Mouse (Mus musculus) thymus, postnatal 4 days (tissue): ENCODE data around the gene Igsf11.

ENCODE experiments used
- DNase-seq: peaks from one replicate; pipeline ENCODE4 v3.0.0; 2021

The Igsf11 gene

DNA sequence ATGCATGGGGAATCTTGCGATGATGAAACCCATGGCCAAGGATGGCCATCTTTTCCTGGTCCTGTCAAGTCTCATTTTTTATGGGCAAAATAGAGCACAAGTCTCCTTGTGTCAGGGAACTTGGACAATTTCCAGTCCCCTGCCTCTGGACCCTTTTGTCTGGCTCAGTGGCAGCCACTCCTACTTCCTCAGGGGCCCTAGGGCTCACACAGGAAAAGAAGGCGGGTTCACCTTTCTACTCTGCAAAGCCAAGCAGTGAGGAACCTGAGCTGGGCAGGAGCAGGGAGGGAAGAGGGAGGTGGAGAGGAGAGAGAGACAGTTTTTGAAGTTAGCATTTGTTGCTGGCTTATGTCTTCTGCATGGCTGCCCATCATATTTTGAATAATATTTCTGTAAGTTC lies 93.9 kb downstream of the Igsf11 start:
- DNase-seq, result no peak

DNA sequence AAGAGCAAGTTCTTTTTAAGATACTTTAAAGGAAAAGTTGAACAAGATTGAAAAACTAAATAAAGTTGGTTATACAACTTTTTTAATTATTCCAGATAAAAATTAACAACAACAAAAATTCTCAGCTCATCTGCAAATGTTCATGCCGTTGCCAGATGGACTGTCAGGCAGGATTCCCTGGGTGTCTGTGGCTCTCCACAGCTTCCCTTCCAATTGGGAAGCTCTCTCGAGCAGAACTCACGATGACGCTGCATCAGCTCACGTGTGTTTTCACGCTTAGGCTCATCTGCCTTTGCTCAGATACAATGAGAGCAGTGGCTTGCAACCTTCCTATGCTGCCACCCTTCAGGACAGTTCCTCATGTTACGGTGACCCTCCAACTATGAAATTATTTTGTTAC lies 101.2 kb downstream of the Igsf11 start:
- DNase-seq, result no peak

DNA sequence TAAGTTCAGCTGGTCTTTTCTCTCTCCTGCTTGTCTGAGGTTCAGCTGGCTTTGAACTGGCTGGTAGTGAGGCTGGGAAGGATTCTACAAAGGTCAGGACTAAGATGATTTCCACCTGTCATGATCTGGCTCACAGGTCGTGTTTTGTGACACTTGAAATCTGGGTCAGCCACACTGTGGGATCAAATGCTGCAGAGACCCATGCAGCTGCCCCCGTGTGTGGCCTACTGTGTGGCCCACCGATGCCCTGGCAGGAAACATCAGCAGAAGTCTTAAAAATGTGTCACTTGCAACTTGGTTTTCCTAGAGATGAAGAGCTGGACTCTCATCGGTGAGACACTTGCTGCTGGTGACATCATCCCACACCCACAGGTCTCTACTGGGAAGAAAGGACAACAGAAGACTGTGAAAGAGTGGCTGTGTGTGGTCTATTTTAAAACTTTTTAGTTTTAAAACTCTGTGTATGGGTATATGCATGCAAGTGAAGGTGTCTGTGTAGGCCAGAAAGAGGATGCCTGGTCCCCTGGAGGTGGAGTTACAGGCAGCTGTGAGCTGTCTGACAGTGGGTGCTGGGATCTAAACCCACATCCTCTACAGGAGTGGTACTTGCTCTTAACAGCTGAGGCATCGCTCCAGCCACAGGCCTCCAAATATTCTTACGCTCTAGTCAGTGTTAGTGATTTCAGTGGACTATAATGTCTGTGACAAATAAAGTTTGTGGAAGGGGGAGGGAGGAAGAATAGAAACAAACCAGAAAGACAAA lies 106.2 kb downstream of the Igsf11 start:
- DNase-seq, result no peak

DNA sequence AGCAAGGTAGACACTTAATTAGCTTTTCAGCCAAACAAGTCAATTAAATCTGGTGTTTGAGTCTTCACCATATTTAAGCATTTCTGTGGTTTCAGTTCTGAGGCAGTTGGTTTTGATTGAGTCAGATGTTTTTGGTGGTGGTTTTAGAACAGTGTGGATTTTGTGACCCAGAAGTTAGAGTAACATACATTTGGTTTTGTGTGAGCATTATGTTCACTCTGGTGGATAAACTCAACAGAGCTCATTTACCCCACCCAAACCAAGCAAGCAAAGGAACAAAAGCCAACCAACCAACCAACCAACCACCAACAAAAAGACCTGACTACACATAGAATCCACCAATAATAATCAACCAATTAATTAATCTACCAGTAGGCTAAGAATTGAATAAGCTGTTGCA lies 106.8 kb downstream of the Igsf11 start:
- no peak for DNase-seq

DNA sequence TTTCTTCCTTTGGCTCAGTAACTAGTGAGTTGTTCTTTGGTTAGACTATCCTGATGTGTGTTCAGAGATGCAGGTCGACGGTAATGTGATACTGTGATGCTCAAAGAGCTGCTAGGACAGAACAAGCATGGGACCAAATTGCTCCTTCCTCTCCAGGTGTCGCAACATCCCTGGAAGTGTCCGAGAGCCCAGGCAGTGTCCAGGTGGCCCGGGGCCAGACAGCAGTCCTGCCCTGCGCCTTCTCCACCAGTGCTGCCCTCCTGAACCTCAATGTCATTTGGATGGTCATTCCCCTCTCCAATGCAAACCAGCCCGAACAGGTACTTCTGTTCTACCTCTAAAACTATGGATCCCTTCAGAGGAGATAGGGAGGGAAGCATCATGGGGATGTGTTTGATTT lies 114.5 kb downstream of the Igsf11 start:
- DNase-seq, result no peak

DNA sequence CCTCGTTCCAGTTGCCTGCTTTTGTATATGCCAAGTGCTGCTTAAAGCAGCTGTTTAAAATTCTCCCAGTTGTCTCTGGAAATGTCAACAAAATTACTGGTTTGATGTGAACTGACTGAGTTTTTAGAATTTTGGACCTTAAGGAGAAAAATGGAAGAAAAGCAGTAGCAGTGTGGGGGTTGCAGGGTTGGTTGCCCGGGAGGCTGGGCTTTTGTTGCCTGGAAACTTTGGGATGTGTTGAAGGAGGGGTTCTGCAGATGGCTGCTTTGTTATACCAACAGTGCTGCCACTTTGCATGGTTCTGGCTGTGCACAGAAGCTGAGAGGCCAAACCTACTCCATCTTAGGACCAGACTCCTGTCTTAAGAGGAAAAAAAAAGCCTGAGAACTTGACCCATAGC lies 127.0 kb downstream of the Igsf11 start:
- no peak for DNase-seq

DNA sequence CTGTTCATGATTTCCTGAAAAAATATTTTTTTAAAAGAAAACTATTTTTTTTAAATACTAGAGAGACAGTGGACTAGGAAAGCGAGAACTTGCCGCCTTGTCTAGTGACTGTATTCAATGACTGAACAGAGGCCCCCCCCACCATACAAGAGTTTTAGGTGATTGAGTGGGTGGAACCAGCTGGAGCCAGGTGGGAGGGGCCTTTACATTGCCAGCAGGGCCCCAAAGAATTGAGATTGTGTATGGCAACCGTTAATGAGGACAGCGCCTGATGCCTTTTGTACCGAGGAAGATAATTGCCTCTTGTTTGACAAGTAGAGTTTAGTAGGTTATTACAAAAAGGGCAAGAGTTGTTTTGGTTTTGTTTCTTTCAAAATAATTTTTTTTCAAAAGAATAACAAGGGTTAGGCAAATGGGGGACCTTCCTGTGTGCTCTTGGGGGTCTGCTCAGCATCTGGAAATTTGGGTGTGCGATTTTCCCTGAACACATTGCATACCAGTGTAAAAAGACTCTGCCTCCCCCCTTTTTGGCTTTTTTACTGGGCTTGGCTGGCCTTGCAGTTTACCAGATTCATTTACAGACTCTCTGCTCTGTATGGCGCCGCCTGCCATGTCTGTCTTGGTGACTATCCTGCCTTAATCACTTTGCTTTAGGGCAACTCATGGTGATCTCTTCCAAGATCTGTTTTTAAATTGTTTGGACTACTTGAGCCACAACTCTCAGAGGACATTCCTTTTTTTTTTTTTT lies 133.7 kb downstream of the Igsf11 start:
- DNase-seq, result no peak

DNA sequence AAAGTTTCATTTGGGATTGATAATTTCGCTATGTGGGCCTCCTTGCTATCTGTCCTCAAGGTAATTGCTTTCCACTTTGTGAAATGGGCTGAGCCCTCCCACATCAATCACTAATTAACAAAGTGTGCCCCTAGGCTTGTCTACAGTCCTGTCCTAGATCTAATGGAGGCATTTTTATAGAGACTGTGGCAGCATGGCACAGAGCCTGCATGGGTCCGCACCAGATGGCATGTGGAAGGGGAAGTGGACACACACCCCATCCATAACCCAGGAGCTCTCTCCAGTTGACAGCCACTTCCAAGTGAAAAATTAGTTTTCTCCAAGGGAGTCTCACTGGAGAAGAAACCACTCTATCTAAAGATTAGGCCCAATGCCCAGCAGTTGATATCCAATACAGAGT lies 138.9 kb downstream of the Igsf11 start:
- DNase-seq, result no peak

DNA sequence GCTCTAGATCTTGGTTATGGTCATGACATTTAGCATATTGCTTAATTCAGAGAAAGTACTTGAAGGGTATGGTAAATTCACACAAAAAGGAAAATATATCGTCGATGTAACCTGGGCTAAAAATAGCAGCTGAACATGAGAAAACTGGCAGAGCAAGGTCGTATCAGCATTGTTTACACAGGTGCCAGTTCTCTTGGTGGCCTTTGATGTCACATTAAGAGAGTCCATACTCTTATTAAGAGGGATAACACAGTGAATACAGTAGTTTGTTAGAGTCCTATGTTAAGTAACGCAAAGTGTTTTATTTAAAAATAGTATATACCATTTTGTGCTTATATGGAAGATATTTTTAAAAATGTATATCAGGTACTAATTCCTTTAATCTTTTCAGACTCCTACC lies 144.8 kb downstream of the Igsf11 start:
- DNase-seq, result no peak

DNA sequence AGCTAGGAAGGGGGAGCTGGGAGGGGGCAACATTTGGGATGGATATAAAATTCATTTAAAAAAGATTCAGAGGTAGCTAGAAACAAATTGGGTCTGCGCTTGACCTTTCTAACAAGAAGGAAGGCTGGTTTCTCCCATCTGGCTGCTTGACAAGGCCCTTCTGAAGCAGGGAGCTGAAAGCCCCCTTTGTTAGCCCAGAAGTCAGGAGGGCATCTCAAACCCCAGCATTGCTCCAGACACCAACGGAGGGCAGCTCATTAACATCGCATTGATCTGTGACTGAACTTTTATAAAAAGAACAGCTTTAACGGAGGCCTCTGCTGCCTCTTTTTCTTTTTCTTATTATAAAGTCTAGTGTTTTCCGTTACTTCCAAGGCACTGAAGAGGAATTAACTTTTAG lies 151.9 kb downstream of the Igsf11 start:
- DNase-seq, result no peak

DNA sequence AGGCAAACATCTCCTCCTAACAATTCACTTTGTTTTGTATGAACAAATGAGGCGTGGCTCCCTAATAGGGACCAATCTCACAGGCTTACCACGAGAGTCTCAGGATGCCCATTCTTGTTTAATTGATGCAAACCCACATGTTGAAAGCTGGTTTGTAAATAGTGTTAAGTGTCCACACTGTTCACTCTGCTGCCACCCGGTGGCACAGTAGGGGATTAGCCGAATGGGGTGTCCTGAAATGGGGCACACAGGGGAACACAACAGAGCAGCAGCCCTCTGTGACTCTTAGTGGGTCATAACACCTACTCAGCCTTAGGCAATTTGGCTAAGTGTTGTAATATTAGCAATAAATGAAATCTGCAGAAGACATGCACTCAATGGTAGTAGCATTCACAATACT lies 156.4 kb downstream of the Igsf11 start:
- peak; percentile 54 for DNase-seq

DNA sequence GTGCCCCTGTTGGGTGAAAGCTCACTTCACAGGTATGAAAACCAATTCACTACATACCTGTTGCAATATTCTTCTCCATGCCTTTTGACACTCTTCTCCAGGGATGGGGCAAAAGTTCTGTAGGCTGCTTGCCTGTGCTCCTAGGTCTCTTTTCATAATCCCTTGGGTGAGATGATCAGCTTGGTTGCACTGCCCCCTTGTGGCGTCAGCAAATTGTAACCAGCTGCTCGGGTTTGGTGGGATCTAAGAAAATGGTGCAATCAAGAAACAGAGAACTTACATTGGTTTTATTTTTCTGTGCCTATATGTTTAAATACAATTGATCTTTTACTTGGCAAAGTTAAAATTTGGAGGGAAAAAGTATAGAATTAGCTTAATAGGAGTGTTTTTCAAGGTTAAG lies 160.5 kb downstream of the Igsf11 start:
- peak; percentile 76 for DNase-seq

DNA sequence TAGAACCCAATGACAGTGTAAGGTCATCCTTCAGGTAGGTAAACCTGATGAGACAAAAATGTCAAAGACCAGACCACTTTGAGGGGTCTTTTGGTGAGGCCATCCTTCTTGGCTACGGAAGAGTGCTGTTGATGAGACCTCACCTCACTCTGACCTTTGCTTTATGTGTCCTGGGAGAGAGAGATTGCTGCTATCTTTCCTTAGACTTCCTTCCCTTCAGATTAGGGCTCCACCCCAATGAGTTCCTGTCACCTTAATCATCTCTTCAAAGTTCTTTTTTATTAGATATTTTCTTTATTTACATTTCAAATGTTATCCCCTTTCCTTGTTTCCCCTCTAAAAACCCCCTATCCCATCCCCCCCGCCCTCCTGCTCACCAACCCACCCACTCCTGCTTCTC lies 161.3 kb downstream of the Igsf11 start:
- no peak for DNase-seq

DNA sequence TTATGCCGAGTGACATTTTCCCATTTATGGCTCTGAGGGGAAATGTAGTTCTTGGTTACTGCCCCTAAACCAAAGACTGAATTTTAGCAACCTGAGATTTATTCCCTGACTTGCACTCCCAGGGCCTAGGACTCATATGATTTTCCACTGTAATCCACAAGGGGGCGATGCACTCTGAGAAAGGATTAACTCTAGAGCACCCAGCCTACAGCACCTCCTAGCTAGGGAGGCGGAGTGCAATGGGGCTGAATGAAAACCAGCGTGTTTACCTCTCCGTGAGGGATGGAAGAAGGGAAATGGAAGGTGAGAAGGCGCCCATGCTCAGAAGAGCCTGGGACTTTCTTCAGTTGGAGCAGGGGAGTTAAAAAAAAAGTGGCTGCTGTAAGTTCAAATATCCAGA lies 163.6 kb downstream of the Igsf11 start:
- DNase-seq, result peak; percentile 18

DNA sequence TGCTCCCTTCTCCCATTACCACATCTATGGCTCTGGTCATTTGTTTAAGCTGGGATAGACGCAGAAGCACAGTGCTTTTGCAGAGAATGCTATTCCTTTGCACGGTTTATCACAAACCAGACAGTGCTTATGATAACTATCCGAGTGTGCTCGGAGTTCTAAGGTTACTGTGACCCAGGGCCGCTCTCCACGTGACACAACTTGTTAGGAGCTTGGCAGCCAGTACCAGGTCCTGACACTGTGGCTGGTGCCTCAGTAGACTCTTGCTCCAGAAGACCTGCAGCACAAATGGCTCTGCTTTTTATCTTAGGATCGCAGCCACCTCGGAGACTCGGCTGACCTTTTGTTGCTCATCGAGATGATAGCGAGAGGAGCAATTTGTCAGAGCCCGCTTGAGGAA lies 164.5 kb downstream of the Igsf11 start:
- DNase-seq, result no peak

DNA sequence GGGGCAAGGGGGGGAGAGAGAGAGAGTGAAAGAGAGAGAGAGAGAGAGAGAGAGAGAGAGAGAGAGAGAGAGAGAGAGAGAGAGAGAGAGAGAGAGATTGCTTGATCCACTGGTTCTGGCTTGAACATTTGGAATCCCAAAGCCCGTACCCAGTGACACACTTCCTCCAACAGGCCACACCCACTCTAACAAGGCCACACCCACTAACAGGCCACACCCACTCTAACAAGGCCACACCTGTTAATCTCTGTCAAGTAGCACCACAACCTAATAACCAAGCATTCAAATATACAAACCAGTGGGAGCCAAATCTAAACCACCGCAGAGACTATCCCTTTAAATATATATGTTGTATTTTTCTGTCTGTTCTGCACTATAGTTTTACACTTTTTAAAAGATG lies 166.4 kb downstream of the Igsf11 start:
- no peak for DNase-seq

DNA sequence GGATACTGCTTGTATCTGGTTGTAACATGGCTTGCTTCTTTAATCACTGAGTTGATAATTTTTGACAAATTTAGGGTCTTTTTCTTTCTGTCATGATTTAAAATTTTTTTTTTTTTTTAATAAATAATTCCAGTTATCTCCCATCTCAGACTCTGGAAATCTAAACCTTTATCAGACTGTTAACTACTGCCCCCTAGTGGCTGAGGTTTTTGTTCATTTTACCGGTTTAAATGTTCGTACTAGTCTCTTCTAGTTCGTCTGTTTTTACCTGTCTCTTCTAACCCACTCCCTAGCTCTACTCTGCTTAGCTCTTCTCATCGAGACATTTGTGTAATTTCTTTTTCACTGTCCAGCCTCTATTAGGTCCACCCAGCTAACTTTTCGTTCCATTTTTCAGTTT lies 170.1 kb downstream of the Igsf11 start:
- no peak for DNase-seq

DNA sequence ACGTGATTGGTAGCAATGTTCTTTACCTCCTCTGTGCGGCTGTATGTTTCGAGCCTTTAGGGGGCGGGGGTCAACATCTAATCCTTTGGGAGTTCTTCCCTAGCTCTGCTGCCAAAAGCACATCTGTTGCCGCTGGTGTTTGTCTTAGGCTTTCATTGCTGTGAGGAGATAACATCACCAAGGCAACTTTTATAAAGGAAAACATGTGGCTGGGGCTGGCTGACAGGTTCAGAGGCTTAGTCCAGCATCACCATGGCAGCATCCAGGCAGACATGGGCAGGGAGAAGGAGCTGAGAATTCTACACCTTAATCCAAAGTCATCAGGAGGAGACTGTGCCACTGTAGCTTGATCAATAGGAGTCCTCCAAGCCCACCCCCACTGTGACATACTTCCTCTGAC lies 173.1 kb downstream of the Igsf11 start:
- no peak for DNase-seq

DNA sequence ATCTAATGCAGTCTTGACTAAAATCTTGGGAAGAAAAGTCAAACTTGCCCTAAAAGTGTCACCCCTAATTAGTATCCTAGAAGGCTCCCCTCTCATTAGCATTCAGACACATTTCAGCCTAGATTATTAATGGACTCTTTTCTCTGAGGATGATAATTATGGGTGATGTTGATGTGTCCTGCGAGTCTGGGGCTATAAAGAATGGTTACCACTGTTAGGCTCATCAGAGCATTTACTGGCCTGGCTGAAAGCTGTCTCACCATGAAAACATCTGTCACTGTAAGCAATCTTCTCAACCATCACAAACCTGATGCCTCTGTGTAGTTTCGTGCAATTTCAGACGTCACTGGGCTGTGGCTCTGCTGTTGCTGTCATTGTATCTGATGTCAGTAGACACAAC lies 179.0 kb downstream of the Igsf11 start:
- DNase-seq, result no peak
